Mouse (Mus musculus) olfactory bulb, adult 2 months (tissue): ENCODE data around the gene Ppp1cc. TPM values are rescaled to one million over a fixed set of nuclear protein-coding genes. Genes with fewer than 3 reads are reported as not detected.
"Not testable (repeated sequence)": the region's sequence is repeated elsewhere in the genome, so short reads cannot be mapped to it uniquely, and the experiment has no call there.

Experiments used
- H3K27ac ChIP-seq: fragments of 200-500 bp; 2 replicates; pipeline ENCODE4 v1.5.1; 2012; ENCODE audit warnings: low read depth, low read length; ENCODE audit not compliant: insufficient read depth
- H3K4me1 ChIP-seq: fragments of 200-500 bp; 2 replicates; pipeline ENCODE4 v1.6.1; 2012; ENCODE audit warnings: low read length; ENCODE audit not compliant: control insufficient read depth, insufficient read depth
- H3K4me3 ChIP-seq: fragments of 200-500 bp; 2 replicates; pipeline ENCODE4 v1.5.1; 2012; ENCODE audit warnings: mild to moderate bottlenecking, low read depth, low read length, moderate library complexity; ENCODE audit not compliant: insufficient read depth
- CTCF ChIP-seq: fragments of 200-500 bp; IDR thresholded peaks from 2 replicates; pipeline ENCODE4 v1.5.1; 2012; ENCODE audit warnings: low read depth, mild to moderate bottlenecking, low read length, moderate library complexity; ENCODE audit not compliant: insufficient read depth
- POLR2A ChIP-seq: fragments of 200-500 bp; IDR thresholded peaks from 2 replicates; pipeline ENCODE4 v1.6.1; 2012; ENCODE audit warnings: mild to moderate bottlenecking, low read depth, low read length, moderate library complexity; ENCODE audit not compliant: insufficient read depth
- WGBS: fragments of 180-500 bp; shearing (Covaris S2); methylation state at CpG from one replicate; pipeline ENCODE4 v1.1.7; 2018; 5-methylcytosine and 5-hydroxymethylcytosine counted together
- polyA plus RNA-seq: library from polyadenylated mRNA; stranded (reverse); fragments of >200 nt; gene quantifications from 2 replicates; pipeline ENCODE4 v1.2.4, GENCODE M21; 2012; ENCODE audit warnings: low replicate concordance; ENCODE audit not compliant: missing spikeins, insufficient read depth, insufficient read length

Gene Ppp1cc
- polyA plus RNA-seq, 1 experiment = 1,250 TPM

DNA sequence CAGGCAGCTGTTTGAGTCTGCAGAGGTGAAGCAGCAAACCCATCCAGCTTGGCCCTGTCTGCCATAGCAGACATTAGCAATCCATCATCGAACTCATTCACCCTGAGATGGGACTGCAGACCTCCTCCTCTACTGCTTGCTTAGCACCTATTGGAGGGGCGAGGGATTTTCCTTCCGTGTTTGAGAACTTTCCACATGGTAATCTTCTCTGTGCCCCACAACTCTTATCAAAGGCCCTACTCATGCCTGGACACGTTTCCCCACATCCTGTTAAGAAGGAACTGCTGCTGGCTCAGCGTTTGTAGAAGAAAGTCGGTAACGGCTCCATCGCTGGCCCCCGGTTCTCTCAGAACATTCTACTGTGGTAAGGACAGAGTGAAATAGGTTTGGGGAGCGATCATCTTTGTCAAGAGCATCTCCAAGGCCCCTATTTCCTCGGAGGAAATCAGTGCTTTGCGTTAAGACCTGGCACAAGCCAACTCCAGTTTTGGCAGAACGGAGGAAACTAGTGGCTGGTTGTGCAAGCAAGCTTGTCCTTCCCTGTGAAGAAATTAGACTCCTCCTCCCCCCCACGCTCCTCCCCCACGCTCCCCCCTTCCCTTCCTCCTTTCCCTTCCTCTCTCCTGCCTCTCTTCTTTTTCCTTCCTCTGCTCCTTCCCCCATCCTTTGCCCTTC is 12.6 kb upstream of the Ppp1cc start:
- Histone ChIP-seq H3K27ac (peak overlapping the region; percentile 62), H3K4me3 (peak overlapping the region; percentile 5; the same call in 1 of the 2 replicates), H3K4me1 (peaks cover 25% of the 10 kb centered on the region)
- TF ChIP-seq CTCF (no peak), POLR2A (no peak)
- 32% methylated on average over 15 of the region's 15 CpGs for WGBS

GRCm38 (mm10) chr5:122146056-122146580 is 12.0 kb upstream of the Ppp1cc start:
- Histone ChIP-seq H3K27ac (peak overlapping the region; percentile 80), H3K4me1 (peaks cover 25% of the 10 kb centered on the region)
- WGBS = 13% methylated on average over 10 of the region's 10 CpGs

DNA sequence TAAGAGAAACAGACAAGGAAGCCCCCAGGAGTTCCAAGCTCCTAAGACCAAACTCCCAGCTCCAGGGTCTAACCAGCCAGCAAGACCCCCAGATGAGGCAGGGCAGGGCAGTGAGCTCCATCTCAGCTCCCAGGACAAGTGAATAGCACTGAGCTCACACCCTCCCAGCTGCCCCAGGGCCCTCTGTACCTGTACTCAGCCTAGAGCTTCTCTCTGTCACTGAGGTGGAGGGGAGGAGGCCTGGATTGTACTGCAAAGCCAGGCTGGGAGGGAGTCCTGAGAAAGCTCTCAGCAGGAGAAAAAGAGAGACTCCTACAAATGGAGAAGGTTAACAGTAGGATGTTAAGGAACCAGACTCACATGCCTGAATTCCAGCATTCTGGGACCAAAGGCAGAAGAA is 11.5 kb upstream of the Ppp1cc start:
- TF ChIP-seq POLR2A = no peak
- no peak for TF ChIP-seq CTCF
- H3K4me1 ChIP-seq = peaks cover 25% of the 10 kb centered on the region
- peak overlapping the region; percentile 80 for H3K27ac ChIP-seq
- H3K4me3 ChIP-seq = no peak overlapping the region

More at GRCm38 (mm10) chr5:122146056-122146580, 12.0 kb upstream of the Ppp1cc start:
- no peak for TF ChIP-seq CTCF
- TF ChIP-seq POLR2A = no peak
- no peak overlapping the region for H3K4me3 ChIP-seq

- peaks cover 25% of the 10 kb centered on the region for H3K4me1 ChIP-seq
- H3K27ac ChIP-seq = no peak overlapping the region
- TF ChIP-seq POLR2A (no peak), CTCF (no peak)
- 87% methylated on average over 1 of the region's 1 CpGs for WGBS
- no peak overlapping the region for H3K4me3 ChIP-seq
Observed at GRCm38 (mm10) chr5:122148107-122148506, 10.0 kb upstream of the Ppp1cc start.

DNA sequence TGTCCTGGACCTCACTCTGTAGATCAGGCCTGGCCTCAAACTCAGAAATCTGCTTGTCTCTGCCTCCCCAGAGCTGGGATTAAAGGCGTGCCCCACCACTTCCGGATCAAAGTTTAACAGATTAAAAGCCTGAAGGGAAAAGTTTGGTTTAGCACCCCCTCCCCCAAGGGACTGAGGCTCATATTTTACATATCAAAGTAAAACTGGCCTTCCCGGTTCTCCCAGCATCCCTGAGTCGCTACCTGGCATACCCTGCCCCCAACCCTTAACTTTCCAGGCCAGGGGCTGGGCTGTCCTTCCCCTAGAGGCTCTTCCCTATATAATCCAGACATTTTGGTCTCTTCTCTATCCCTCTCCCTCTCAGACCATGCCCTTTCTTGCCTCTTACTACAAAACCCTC is 8.8 kb upstream of the Ppp1cc start:
- TF ChIP-seq CTCF = no peak
- TF ChIP-seq POLR2A = no peak

DNA sequence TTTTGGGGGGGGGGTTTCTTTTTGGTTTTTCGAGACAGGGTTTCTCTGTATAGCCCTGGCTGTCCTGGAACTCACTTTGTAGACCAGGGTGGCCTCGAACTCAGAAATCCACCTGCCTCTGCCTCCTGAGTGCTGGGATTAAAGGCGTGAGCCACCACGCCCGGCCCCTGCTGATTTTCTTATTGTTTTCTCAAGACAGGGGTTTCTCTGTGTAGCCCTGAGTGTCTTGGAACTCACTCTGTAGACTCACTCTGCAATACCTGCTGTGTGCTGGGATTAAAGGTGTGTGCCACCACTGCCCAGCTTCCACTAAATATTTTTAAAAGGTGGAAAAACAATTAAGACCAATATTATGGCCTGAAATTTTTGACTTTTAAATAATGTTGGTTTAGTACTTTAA is 5.6 kb upstream of the Ppp1cc start:
- H3K4me3 ChIP-seq, H3K27ac ChIP-seq: not testable (repeated sequence)
- H3K4me1 ChIP-seq = peaks cover 12% of the 10 kb centered on the region
- WGBS = 81% methylated on average over 5 of the region's 5 CpGs

More for the DNA sequence above, 8.8 kb upstream of the Ppp1cc start:
- peaks cover 17% of the 10 kb centered on the region for H3K4me1 ChIP-seq
- no peak overlapping the region for H3K4me3 ChIP-seq
- 80% methylated on average over 4 of the region's 4 CpGs for WGBS
- H3K27ac ChIP-seq = no peak overlapping the region

GRCm38 (mm10) chr5:122154006-122154405 is 4.1 kb upstream of the Ppp1cc start:
- 36% methylated on average over 12 of the region's 14 CpGs for WGBS
- H3K27ac ChIP-seq = no peak overlapping the region

GRCm38 (mm10) chr5:122154782-122155181 is 3.3 kb upstream of the Ppp1cc start:
- Histone ChIP-seq H3K4me3 (no peak overlapping the region), H3K4me1 (peaks cover 12% of the 10 kb centered on the region), H3K27ac (no peak overlapping the region)
- no peak for TF ChIP-seq CTCF
- TF ChIP-seq POLR2A = no peak
- 78% methylated on average over 3 of the region's 3 CpGs for WGBS

More at GRCm38 (mm10) chr5:122154006-122154405, 4.1 kb upstream of the Ppp1cc start:
- peaks cover 12% of the 10 kb centered on the region for H3K4me1 ChIP-seq
- TF ChIP-seq CTCF = no peak
- no peak for TF ChIP-seq POLR2A
- H3K4me3 ChIP-seq = no peak overlapping the region

GRCm38 (mm10) chr5:122155613-122156012 is 2.5 kb upstream of the Ppp1cc start:
- H3K27ac ChIP-seq = no peak overlapping the region
- TF ChIP-seq CTCF (no peak), POLR2A (no peak)
- H3K4me1 ChIP-seq = peaks cover 12% of the 10 kb centered on the region
- no peak overlapping the region for H3K4me3 ChIP-seq

- WGBS = 66% methylated on average over 2 of the region's 2 CpGs
- Histone ChIP-seq H3K4me1 (peaks cover 12% of the 10 kb centered on the region), H3K4me3 (no peak overlapping the region), H3K27ac (no peak overlapping the region)
- TF ChIP-seq CTCF (no peak), POLR2A (no peak)
Observed at GRCm38 (mm10) chr5:122156486-122156885, 1.6 kb upstream of the Ppp1cc start.
